Mouse (Mus musculus) limb, embryonic 13.5 days (tissue): ENCODE measurements around the gene Dbf4. TPM values are rescaled to one million over a fixed set of nuclear protein-coding genes. Genes with fewer than 3 reads are reported as not detected.

Experiments used
- ATAC-seq: fragments of 200-750 bp; cut with Nextera tagmentation; 2 replicates; pipeline ENCODE4 v1.8.0; 2017; ENCODE audit warnings: low read depth, moderate number of reproducible peaks, moderate TSS enrichment; ENCODE audit not compliant: low FRiP score
- H3K27ac ChIP-seq: fragments of 300-500 bp; sonication (generic); 2 replicates; pipeline ENCODE4 v1.5.1; 2015; ENCODE audit warnings: inconsistent platforms, mild to moderate bottlenecking, moderate library complexity
- H3K27me3 ChIP-seq: fragments of 300-500 bp; sonication (generic); 2 replicates; pipeline ENCODE4 v1.6.1; 2015; ENCODE audit warnings: mild to moderate bottlenecking, inconsistent platforms
- H3K36me3 ChIP-seq: fragments of 300-500 bp; sonication (generic); 2 replicates; pipeline ENCODE4 v1.6.1; 2015; ENCODE audit warnings: inconsistent platforms, mild to moderate bottlenecking, moderate library complexity
- H3K4me1 ChIP-seq: fragments of 300-500 bp; sonication (generic); 2 replicates; pipeline ENCODE4 v1.6.1; 2015; ENCODE audit warnings: inconsistent platforms
- H3K4me2 ChIP-seq: fragments of 300-500 bp; sonication (generic); replicated peaks from 2 replicates; pipeline ENCODE4 v1.6.1; 2015; ENCODE audit warnings: inconsistent platforms, mild to moderate bottlenecking, moderate library complexity
- H3K4me3 ChIP-seq: fragments of 300-500 bp; sonication (generic); 2 replicates; pipeline ENCODE4 v1.5.1; 2015; ENCODE audit warnings: moderate library complexity, mild to moderate bottlenecking, inconsistent platforms
- H3K9ac ChIP-seq: fragments of 300-500 bp; sonication (generic); 2 replicates; pipeline ENCODE4 v1.6.1; 2015; ENCODE audit warnings: mild to moderate bottlenecking, inconsistent platforms
- H3K9me3 ChIP-seq: fragments of 300-500 bp; sonication (generic); 2 replicates; pipeline ENCODE4 v1.6.1; 2016; ENCODE audit warnings: inconsistent platforms
- WGBS: fragments of 180-500 bp; shearing (Covaris S2); methylation state at CpG from one replicate; pipeline ENCODE4 v1.1.7; 2015; 5-methylcytosine and 5-hydroxymethylcytosine counted together
- polyA plus RNA-seq: library from polyadenylated mRNA; unstranded; fragments of >200 nt; fragmentation: Nextera tagmentation; extraction: Ambion mirVana; gene quantifications from 2 replicates; pipeline ENCODE4 v1.2.1, GENCODE M21; 2015

Gene Dbf4
- 38.8 and 39.2 TPM in 2 replicates for polyA plus RNA-seq

DNA sequence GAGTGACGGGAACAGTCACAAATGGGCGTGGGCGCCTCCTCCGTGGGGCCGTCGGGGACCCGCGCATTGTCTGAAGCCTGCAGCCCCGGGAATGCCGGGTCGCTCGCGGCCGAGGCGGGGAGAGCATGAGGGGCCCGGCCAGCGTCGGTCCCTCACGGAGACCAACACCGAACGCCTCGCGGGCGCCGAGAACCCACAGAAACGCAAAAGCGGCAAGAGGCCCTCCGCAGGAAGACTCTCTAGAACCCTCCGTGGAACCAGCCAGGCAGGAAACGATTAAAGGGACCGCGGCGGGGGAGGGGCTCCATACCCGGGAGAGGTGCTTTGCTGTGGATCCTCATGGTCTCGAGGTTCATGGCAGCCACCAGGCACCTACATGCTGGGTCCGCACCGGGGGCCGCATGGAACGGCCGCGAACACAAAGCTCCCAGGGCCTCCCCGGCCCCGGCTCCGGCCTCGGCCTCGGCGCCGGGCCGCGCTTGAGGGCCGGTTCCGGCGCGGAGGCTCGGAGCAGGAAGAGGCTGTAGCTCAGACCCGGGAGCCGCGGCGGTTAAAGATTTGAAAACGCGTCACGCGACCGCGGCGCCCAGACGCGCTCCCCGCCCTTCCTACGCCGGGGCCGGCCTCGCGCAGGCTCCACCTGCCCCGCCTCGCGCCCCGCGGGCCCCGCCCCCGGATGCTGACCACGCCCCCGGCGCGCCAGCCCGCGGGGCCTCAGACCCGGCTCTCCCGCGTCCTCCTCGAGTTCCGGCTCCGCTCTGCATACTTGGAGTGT, at the start of gene Dbf4, which contains the start of gene Slc25a40:
Gene Dbf4, minus strand, starts transcription at position 560 of the 775 bp plus-strand sequence.
Gene Slc25a40, plus strand, starts transcription at position 694 of the 775 bp plus-strand sequence.
- no peaks in the 10 kb centered on the region for H3K27me3 ChIP-seq
- H3K9me3 ChIP-seq, result no peaks in the 10 kb centered on the region
- peak within 1 kb of the TSS; percentile 84 for H3K4me3 ChIP-seq
- peak within 1 kb of the TSS; percentile 84 for H3K27ac ChIP-seq
- H3K36me3 ChIP-seq, result peaks cover 24% of the 10 kb centered on the region
- H3K4me2 ChIP-seq, result peak within 1 kb of the TSS; percentile 75
- ATAC-seq, result peak; percentile 98
- H3K9ac ChIP-seq, result peak within 1 kb of the TSS; percentile 86
- H3K4me1 ChIP-seq, result peaks cover 16% of the 10 kb centered on the region
- under 1% methylated on average over 88 of the region's 93 CpGs for WGBS

DNA sequence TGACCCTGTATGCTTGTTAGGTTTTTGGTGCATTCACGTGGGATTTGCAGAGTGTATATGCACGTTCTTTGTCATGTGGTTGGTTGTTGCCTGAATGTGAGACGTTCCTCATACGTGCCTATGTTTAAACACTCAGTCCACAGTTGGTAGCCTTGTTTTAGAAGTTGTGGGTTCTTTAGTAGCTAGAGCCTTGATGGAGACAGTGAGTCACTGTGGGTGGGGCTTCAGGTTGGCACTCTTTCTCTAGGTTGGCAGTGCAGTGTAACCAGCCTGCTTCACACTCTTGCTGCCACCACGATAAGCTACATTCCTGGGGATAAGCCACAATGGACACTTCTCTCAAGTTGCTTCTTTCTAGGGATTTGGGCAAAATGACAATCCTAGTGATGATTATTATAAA, 34.0 kb upstream of the Dbf4 start:
- no peak overlapping the region for H3K9ac ChIP-seq
- no peaks in the 10 kb centered on the region for H3K27me3 ChIP-seq
- no peak overlapping the region for H3K4me2 ChIP-seq
- no peaks in the 10 kb centered on the region for H3K9me3 ChIP-seq
- no peaks in the 10 kb centered on the region for H3K4me1 ChIP-seq
- H3K27ac ChIP-seq, result no peak overlapping the region
- 88% methylated on average over 5 of the region's 5 CpGs for WGBS
- ATAC-seq, result no peak
- H3K4me3 ChIP-seq, result no peak overlapping the region
- H3K36me3 ChIP-seq, result peaks cover 33% of the 10 kb centered on the region

DNA sequence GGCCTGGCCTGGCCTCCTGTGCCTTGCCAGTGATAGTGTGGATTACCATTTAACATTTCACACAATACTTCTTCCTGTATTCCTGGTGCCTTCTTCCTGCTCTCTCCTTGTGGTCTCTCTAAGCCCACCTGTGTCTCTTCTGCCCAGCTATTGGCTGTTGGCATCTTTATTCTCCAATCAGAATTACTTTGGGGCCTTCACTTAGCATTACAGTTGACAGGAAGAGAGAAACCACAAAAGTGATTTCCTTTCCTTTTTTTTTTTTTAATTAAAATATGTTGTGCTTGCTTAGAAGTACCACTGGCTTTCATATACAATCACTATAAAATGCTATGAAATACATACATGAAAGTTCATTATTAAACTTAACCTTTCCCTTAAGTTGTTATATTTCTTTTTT, 33.0 kb upstream of the Dbf4 start:
- H3K9ac ChIP-seq, result no peak overlapping the region
- H3K9me3 ChIP-seq, result no peaks in the 10 kb centered on the region
- H3K4me2 ChIP-seq, result no peak overlapping the region
- no peak for ATAC-seq
- H3K36me3 ChIP-seq, result peaks cover 33% of the 10 kb centered on the region
- H3K4me3 ChIP-seq, result no peak overlapping the region
- H3K4me1 ChIP-seq, result no peaks in the 10 kb centered on the region
- H3K27me3 ChIP-seq, result no peaks in the 10 kb centered on the region
- no peak overlapping the region for H3K27ac ChIP-seq

DNA sequence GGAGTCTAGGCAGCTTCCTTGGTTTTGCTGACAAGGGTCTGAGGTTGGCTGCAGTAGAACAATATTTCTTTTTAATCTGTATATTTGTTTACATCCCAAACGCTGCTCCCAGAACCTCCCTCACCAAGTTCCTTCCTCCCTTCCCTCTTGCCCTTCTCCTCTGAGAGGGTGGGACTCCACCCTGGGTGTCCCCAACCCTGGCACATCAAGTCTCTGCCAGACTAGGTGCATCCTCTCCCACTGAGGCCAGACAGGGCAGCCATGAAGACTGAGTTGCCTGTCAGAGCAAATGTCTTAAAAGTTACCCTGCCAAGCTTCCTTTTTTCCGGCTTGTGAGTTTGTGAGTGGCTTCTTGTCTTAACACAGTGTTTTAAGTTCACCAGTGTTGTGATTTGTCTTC, 16.6 kb upstream of the Dbf4 start:
- no peaks in the 10 kb centered on the region for H3K27me3 ChIP-seq
- H3K27ac ChIP-seq, result no peak overlapping the region
- H3K4me2 ChIP-seq, result no peak overlapping the region
- peaks cover 19% of the 10 kb centered on the region for H3K36me3 ChIP-seq
- no peak overlapping the region for H3K9ac ChIP-seq
- no peaks in the 10 kb centered on the region for H3K9me3 ChIP-seq
- H3K4me1 ChIP-seq, result no peaks in the 10 kb centered on the region
- H3K4me3 ChIP-seq, result no peak overlapping the region
- ATAC-seq, result no peak
- WGBS, result 80% methylated on average over 2 of the region's 2 CpGs

DNA sequence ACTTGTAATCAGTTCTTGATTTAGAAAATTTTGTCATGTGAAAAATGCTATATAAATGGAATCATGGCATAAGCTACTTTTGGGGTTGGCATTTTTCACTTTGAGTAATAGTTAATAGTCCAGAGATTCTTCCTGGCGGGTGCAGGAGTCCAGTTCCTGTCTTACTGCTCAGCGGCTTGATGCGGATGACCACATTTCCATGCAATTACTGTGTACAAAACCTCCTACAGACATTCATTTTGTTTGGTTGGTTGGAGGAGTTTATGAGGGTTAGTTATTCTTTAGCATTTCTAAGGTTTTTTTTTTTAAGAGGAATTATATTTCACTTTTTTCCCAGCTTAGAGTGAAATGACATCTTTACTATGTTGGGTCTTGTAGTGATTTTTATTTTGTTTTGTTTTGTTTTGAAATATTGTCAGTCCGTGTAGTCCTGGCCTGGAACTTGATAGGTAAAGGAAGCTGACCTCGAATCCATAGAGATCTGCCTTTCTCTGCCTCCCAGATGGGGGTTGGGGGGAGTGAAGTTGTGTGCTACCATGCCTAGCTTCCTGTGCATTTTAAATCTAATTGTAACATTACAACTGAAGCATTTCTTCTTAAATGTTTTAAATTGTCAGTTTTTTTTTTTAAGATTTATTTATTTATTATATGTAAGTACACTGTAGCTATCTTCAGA, 15.1 kb upstream of the Dbf4 start:
- Histone ChIP-seq H3K4me3 (no peak overlapping the region), H3K4me2 (no peak overlapping the region), H3K36me3 (peaks cover 16% of the 10 kb centered on the region), H3K9ac (no peak overlapping the region), H3K27ac (no peak overlapping the region), H3K27me3 (no peaks in the 10 kb centered on the region), H3K4me1 (no peaks in the 10 kb centered on the region), H3K9me3 (no peaks in the 10 kb centered on the region)
- 88% methylated on average over 5 of the region's 5 CpGs for WGBS
- no peak for ATAC-seq

DNA sequence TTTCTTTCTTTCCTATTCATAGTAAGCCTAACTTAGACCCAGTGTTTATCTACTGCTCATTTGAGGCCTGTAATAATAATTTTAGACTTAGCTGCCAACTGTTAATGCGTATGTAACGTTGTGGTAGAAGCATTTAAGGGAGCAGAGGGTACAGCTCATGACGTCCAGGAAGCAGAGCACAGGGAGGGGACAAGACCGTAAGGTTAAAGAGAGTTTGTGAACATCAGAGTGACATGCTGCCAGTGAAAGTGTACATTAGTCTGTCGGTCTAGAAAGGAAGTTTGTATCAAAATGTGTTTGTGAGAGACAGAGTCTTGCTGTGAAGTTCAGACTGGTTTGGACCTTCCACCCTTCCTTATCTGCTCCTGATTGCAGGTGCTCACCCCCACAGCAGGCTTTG, 3.4 kb upstream of the Dbf4 start:
- Histone ChIP-seq H3K4me2 (no peak overlapping the region), H3K9me3 (no peaks in the 10 kb centered on the region), H3K9ac (no peak overlapping the region), H3K4me3 (no peak overlapping the region), H3K27ac (no peak overlapping the region), H3K36me3 (peaks cover 9% of the 10 kb centered on the region; the same call in 1 of the 2 replicates), H3K27me3 (no peaks in the 10 kb centered on the region), H3K4me1 (peaks cover 14% of the 10 kb centered on the region)
- 75% methylated on average over 5 of the region's 5 CpGs for WGBS
- ATAC-seq, result no peak

DNA sequence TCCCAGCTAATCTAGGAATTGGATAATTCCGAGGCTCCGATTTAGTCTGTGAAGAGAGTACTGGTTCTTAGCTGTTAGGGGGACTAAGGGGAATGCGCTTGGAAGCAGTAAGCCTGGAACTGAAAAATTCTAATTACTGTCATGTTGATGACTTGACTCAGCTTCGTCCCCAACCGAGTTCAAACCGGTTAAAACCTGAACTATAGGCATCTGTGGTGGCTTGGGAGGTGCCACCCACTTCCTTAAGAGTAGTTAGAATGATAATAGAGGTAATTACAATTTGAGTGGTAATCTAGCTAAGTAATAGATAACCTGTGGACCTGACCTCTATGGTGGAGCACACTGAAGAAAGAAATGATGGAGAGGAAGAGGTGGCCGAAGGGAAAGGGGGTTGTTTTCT, 1.6 kb upstream of the Dbf4 start:
- peak overlapping the region; percentile 84 for H3K4me3 ChIP-seq
- H3K4me2 ChIP-seq, result peak overlapping the region; percentile 75
- H3K27me3 ChIP-seq, result no peaks in the 10 kb centered on the region
- H3K36me3 ChIP-seq, result peaks cover 12% of the 10 kb centered on the region
- 21% methylated on average over 7 of the region's 7 CpGs for WGBS
- peaks cover 16% of the 10 kb centered on the region for H3K4me1 ChIP-seq
- peak overlapping the region; percentile 86; the same call in 1 of the 2 replicates for H3K9ac ChIP-seq
- no peaks in the 10 kb centered on the region for H3K9me3 ChIP-seq
- ATAC-seq, result no peak
- H3K27ac ChIP-seq, result no peak overlapping the region

DNA sequence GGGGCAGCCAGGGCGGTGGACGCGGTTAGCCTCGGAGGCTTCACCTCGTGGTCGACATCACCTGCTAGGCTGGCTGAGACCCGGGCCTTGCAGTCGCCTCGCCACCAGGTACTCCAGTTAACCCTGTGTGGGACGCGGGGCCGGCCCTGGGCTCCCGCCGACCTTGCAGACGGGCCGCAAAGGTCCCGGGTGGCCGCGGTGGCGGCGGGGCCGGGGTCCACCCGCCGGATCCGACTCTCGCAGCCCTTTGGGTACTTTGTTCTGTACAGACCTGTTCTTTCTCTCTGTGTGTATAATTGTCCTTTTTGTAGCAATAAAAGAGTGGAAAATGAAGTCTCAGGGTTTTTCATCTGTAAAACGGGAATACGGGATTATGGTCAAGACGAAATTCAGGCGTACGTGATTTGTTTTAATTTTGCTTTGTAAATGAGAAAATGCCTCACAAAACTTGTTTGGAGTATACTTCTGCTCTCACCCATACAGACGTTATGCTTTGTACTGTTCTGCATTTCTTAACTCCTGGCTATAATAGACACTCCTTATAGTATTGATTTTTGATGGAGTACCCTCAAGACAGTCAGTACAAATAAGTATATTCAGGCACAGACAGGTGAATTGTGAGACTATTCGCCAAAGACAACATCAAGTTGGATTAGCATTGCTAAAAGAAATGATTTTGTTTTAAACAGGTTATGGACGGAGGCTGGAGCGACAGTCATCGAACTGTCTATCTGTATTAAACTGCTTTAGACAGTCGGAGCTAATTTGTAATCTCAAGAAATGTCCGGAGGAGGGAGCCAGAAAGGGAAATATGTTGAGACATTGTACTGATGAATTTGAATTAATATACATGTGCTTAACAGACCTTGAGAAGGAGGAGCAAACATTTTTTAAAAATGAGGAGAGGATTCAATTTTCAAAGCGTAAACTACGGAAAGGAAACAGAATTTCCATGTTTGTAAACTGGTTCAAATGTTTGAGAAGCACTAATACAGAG, 714 bp upstream of the Dbf4 start:
- no peaks in the 10 kb centered on the region for H3K9me3 ChIP-seq
- H3K27ac ChIP-seq, result peak overlapping the region; percentile 56; the same call in 1 of the 2 replicates
- H3K4me1 ChIP-seq, result peaks cover 16% of the 10 kb centered on the region
- peak overlapping the region; percentile 75 for H3K4me2 ChIP-seq
- under 1% methylated on average over 40 of the region's 40 CpGs for WGBS
- ATAC-seq, result no peak
- peaks cover 16% of the 10 kb centered on the region for H3K36me3 ChIP-seq
- H3K4me3 ChIP-seq, result peak overlapping the region; percentile 84
- H3K27me3 ChIP-seq, result no peaks in the 10 kb centered on the region
- peak overlapping the region; percentile 86 for H3K9ac ChIP-seq

DNA sequence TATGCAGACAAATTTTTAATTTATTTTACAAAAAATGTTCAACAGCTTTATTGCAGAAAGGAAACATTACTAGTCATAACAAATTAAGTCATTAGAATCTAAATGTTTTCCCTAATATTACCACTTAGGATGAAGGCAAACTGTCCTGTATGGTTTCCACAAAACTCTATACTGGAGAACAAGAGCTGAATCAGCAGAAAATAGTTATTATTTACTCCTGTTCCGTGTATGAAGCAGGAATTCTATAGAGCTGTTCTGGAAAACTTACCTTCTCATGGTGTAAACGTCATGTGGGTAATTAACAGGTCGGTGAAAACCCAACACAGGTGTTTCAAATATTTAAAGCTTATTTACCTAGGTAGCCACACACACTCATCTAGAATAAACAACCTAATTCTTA, 1.1 kb downstream of the Dbf4 start:
- no peaks in the 10 kb centered on the region for H3K27me3 ChIP-seq
- no peak for ATAC-seq
- peak overlapping the region; percentile 75 for H3K4me2 ChIP-seq
- peak overlapping the region; percentile 84 for H3K4me3 ChIP-seq
- no peak overlapping the region for H3K27ac ChIP-seq
- H3K9me3 ChIP-seq, result no peaks in the 10 kb centered on the region
- H3K36me3 ChIP-seq, result peaks cover 29% of the 10 kb centered on the region
- WGBS, result 2% methylated on average over 3 of the region's 3 CpGs
- H3K9ac ChIP-seq, result peak overlapping the region; percentile 86; the same call in 1 of the 2 replicates
- H3K4me1 ChIP-seq, result peaks cover 16% of the 10 kb centered on the region

DNA sequence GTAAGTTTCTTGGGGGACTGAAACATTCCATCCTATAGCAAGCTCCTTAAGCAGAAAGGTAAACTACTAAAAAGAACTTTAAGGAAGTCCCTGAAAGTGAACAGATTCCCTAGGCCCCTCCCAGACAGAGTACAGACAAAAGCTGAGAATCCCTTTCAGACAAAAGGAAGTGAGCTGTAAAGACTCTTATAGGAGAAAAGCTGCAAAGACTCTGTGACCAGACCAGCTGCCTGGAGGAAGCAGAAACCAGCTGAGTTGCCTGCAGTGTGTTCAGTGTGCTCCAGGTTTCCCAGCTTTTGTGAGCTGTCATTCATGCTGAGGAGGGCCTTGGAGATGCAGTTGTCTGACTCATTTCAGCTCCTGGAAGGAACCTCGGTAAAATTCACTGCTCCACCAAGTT, 5.1 kb downstream of the Dbf4 start:
- Histone ChIP-seq H3K36me3 (peaks cover 39% of the 10 kb centered on the region), H3K27ac (no peak overlapping the region), H3K4me2 (no peak overlapping the region), H3K27me3 (no peaks in the 10 kb centered on the region), H3K4me3 (no peak overlapping the region), H3K4me1 (peaks cover 10% of the 10 kb centered on the region; the same call in 1 of the 2 replicates), H3K9me3 (no peaks in the 10 kb centered on the region), H3K9ac (no peak overlapping the region)
- WGBS, result 54% methylated on average over 1 of the region's 1 CpGs
- no peak for ATAC-seq

DNA sequence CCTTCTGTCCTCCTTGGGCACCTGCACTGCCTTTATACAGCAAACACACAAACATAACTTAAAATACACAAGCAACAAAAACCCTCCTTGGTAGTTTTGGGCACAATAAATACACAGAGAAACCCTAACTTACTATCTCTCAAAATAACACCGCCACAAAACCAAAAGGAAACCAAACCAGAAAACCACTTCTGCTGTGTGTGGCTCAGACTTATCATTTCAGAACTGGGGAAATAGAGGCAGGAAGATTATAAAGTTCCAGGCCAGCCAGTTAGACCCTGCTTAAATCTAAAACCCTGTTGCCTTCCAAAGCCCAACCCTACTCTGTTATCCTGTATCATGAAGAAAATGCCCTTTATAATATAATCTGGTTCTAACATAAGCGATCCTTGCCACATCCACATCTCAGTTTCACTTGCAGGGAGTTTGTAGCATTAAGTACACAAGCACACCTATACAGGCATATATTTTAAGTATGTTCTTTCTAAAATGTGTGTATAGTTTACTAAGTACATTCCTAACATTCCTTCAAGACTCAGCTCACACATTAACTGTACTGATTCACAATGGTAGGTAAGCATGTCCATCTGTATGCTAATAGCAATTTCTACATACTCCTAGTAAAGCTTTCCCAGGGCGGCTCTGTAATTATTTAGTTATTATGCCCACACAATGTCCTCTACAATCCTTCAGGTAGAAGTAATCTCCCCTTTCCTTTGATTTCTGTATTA, 5.7 kb downstream of the Dbf4 start:
- whole genome bisulfite sequencing, result 91% methylated on average over 3 of the region's 3 CpGs

More for the DNA sequence above, 5.7 kb downstream of the Dbf4 start:
- ATAC-seq, result no peak
- H3K4me3 ChIP-seq, result no peak overlapping the region
- H3K9me3 ChIP-seq, result no peaks in the 10 kb centered on the region
- no peak overlapping the region for H3K9ac ChIP-seq
- H3K36me3 ChIP-seq, result peaks cover 42% of the 10 kb centered on the region
- H3K4me2 ChIP-seq, result no peak overlapping the region
- no peaks in the 10 kb centered on the region for H3K27me3 ChIP-seq
- H3K27ac ChIP-seq, result no peak overlapping the region
- H3K4me1 ChIP-seq, result peaks cover 10% of the 10 kb centered on the region; the same call in 1 of the 2 replicates
